Mouse (Mus musculus) olfactory bulb, adult 2 months (tissue): ENCODE measurements around the gene Uvrag.

ENCODE experiments used
- CTCF ChIP-seq: fragments of 200-500 bp; IDR thresholded peaks from 2 replicates; pipeline ENCODE4 v1.5.1; 2012; ENCODE audit warnings: low read depth, mild to moderate bottlenecking, low read length, moderate library complexity; ENCODE audit not compliant: insufficient read depth
- POLR2A ChIP-seq: fragments of 200-500 bp; IDR thresholded peaks from 2 replicates; pipeline ENCODE4 v1.6.1; 2012; ENCODE audit warnings: mild to moderate bottlenecking, low read depth, low read length, moderate library complexity; ENCODE audit not compliant: insufficient read depth

DNA sequence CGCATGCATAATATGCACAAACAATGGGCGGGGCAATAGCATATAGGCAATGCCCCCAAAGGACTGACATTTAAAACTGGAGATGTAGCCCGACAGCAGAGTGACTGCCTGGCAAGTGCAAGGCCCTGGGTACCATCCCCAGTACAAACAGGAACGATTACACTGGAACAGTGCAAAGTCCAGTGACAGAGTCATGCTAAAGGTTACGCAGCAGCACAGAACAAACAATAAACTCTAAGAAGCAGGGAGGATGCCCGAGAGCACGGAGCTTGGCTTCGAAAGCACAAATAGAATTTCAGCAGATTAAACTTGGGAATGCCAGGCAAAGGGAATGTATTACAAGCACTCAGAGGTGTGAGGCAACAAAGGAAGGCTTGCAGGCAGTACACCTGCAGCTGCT lies 40.4 kb downstream of the Uvrag start:
- TF ChIP-seq CTCF (no peak), POLR2A (no peak)
